Mouse (Mus musculus): ENCODE results near the gene Tex30. TPM values are rescaled to one million over a fixed set of nuclear protein-coding genes. Genes with fewer than 3 reads are reported as not detected.
A peak's percentile ranks its signal among the peaks of the same experiment; 100 is the strongest.
"Not testable (repeated sequence)": the region's sequence is repeated elsewhere in the genome, so short reads cannot be mapped to it uniquely, and the experiment has no call there.

Gene Tex30
- 1 to 10 TPM; 6.7 to 8.2 (median 7.4) TPM for total RNA-seq (2022)

- peak; percentile 86 to 92 for DNase-seq (ENCODE audit: low spot score in 2 of 2)
These were observed at the start of gene Tex30 for GRCm38 (mm10) chr1:44102259-44102717. Tex30 (minus strand) TSS chr1:44102441.

- no peak for DNase-seq (ENCODE audit: low spot score in 2 of 2)
These were observed 46.5 kb upstream of the Tex30 start for GRCm38 (mm10) chr1:44148706-44149105.

GRCm38 (mm10) chr1:44147563-44148381 is 45.5 kb upstream of the Tex30 start, which contains the start of gene Ercc5:
Ercc5 (plus strand) TSS chr1:44147744.
- peak; percentile 79 to 84 for DNase-seq (ENCODE audit: low spot score in 2 of 2)

- no peak for DNase-seq (ENCODE audit: low spot score in 2 of 2)
These were observed 40.5 kb upstream of the Tex30 start for GRCm38 (mm10) chr1:44142747-44143146.

- no peak for DNase-seq (ENCODE audit: low spot score in 2 of 2)
These were observed 38.0 kb upstream of the Tex30 start for GRCm38 (mm10) chr1:44140232-44140631.

- no peak for DNase-seq (ENCODE audit: low spot score in 2 of 2)
These were observed 27.8 kb upstream of the Tex30 start for GRCm38 (mm10) chr1:44129929-44130581.

- no peak for DNase-seq (ENCODE audit: low spot score in 2 of 2)
These were observed 23.3 kb upstream of the Tex30 start for GRCm38 (mm10) chr1:44125590-44125989.

GRCm38 (mm10) chr1:44122256-44122655 is 20.0 kb upstream of the Tex30 start:
- no peak for DNase-seq (ENCODE audit: low spot score in 2 of 2)

- DNase-seq (ENCODE audit: low spot score in 2 of 2), result no peak
These were observed 17.8 kb upstream of the Tex30 start for GRCm38 (mm10) chr1:44120074-44120406.

GRCm38 (mm10) chr1:44119201-44120073 is 17.2 kb upstream of the Tex30 start:
- DNase-seq (ENCODE audit: low spot score in 2 of 2), result peak; percentile 71 to 79

- DNase-seq (ENCODE audit: low spot score in 2 of 2), result peak; percentile 94 to 95
These were observed 16.2 kb upstream of the Tex30 start, which contains the start of the genes Kdelc1 and Bivm for GRCm38 (mm10) chr1:44118239-44119054. Kdelc1 (minus strand) TSS chr1:44118808. Bivm (plus strand) TSS chr1:44118957.

GRCm38 (mm10) chr1:44117571-44117970 is 15.3 kb upstream of the Tex30 start:
- no peak for DNase-seq (ENCODE audit: low spot score in 2 of 2)

- no peak for DNase-seq (ENCODE audit: low spot score in 2 of 2)
These were observed 698 bp upstream of the Tex30 start for GRCm38 (mm10) chr1:44102939-44103338.

GRCm38 (mm10) chr1:44101448-44102225 is 604 bp downstream of the Tex30 start:
- DNase-seq (ENCODE audit: low spot score in 2 of 2), result peak in 1 of 2 experiments; percentile 9

GRCm38 (mm10) chr1:44064625-44065024 is 37.6 kb downstream of the Tex30 start:
- peak; percentile 33 to 67 for DNase-seq (ENCODE audit: low spot score in 2 of 2)

- DNase-seq (ENCODE audit: low spot score in 2 of 2), result no peak
These were observed 38.8 kb downstream of the Tex30 start for GRCm38 (mm10) chr1:44063439-44063838.

- no peak for DNase-seq (ENCODE audit: low spot score in 2 of 2)
These were observed 40.4 kb downstream of the Tex30 start, which contains the start of gene Gm8251 for GRCm38 (mm10) chr1:44061836-44062235. Gm8251 (minus strand) TSS chr1:44061936.

GRCm38 (mm10) chr1:44057805-44058204 is 44.4 kb downstream of the Tex30 start:
- DNase-seq (ENCODE audit: low spot score in 2 of 2), result no peak

- no peak for DNase-seq (ENCODE audit: low spot score in 2 of 2)
These were observed 55.7 kb downstream of the Tex30 start for GRCm38 (mm10) chr1:44046556-44046955.

GRCm38 (mm10) chr1:44045689-44046088 is 56.6 kb downstream of the Tex30 start:
- not testable (repeated sequence) for DNase-seq (ENCODE audit: low spot score in 2 of 2)
